Mouse (Mus musculus): ENCODE measurements around the gene Snx18. TPM values are rescaled to one million over a fixed set of nuclear protein-coding genes. Genes with fewer than 3 reads are reported as not detected.

The Snx18 gene
- total RNA-seq, 1 experiment, result 47.5 TPM

GRCm38 (mm10) chr13:113585606-113586005, 32.8 kb downstream of the Snx18 start:
- Histone ChIP-seq H3K4me1 (ENCODE audit: control insufficient read depth in 2 of 2, insufficient read depth in 2 of 2, low read length in 2 of 2, poor library complexity in 1 of 2) (peaks cover 2% of the 10 kb centered on the region in 2 experiments; a peak in 1 of 4 replicates), H3K4me3 (ENCODE audit: insufficient read depth in 1 of 2, low read depth in 1 of 2, low read length in 2 of 2, poor library complexity in 1 of 2, severe bottlenecking in 1 of 2) (no peak overlapping the region), H3K9me3 (ENCODE audit: control insufficient read depth, insufficient read depth, low read depth, low read length) (no peaks in the 10 kb centered on the region), H3K27ac (ENCODE audit: insufficient read depth, low read depth, low read length, poor library complexity, severe bottlenecking) (no peak overlapping the region), H3K36me3 (ENCODE audit: control insufficient read depth, insufficient read depth, low read length, poor library complexity, severe bottlenecking) (peaks cover under 1% of the 10 kb centered on the region), H3K9ac (ENCODE audit: insufficient read depth, low read depth, low read length, poor library complexity, severe bottlenecking) (no peak overlapping the region)
- TF ChIP-seq HCFC1 (IDR thresholded peaks at IDR 0.05; ENCODE audit: borderline replicate concordance, insufficient read depth, low read length) (no peak), ZC3H11A (IDR thresholded peaks at IDR 0.05; ENCODE audit: borderline replicate concordance, low read depth, low read length) (no peak), CHD2 (IDR thresholded peaks at IDR 0.05; ENCODE audit: low read depth, low read length) (no peak), ZNF384 (IDR thresholded peaks at IDR 0.05; ENCODE audit: low read depth, low read length) (no peak), MAFK (IDR thresholded peaks at IDR 0.05; ENCODE audit: insufficient read depth, low read depth, low read length) (no peak)
- in situ Hi-C loops (cut with MboI; ENCODE audit: low sequenced_read_pairs in 2 of 2, unreplicated experiment in 2 of 2), result no loop called here
- no peak for DNase-seq (ENCODE audit: low read depth, low spot score)

- no peak overlapping the region for H3K27ac ChIP-seq (ENCODE audit: insufficient read depth, low read depth, low read length, poor library complexity, severe bottlenecking)
- H3K9ac ChIP-seq (ENCODE audit: insufficient read depth, low read depth, low read length, poor library complexity, severe bottlenecking), result no peak overlapping the region
- no peaks in the 10 kb centered on the region for H3K36me3 ChIP-seq (ENCODE audit: control insufficient read depth, insufficient read depth, low read length, poor library complexity, severe bottlenecking)
- H3K4me3 ChIP-seq (ENCODE audit: insufficient read depth in 1 of 2, low read depth in 1 of 2, low read length in 2 of 2, poor library complexity in 1 of 2, severe bottlenecking in 1 of 2), result peak overlapping the region in 1 of 2 experiments; percentile 4; a peak in 2 of 4 replicates
- DNase-seq (ENCODE audit: low read depth, low spot score), result no peak
- TF ChIP-seq ZNF384 (IDR thresholded peaks at IDR 0.05; ENCODE audit: low read depth, low read length), result no peak
- TF ChIP-seq HCFC1 (IDR thresholded peaks at IDR 0.05; ENCODE audit: borderline replicate concordance, insufficient read depth, low read length), result no peak
- TF ChIP-seq CHD2 (IDR thresholded peaks at IDR 0.05; ENCODE audit: low read depth, low read length), result no peak
- TF ChIP-seq ZC3H11A (IDR thresholded peaks at IDR 0.05; ENCODE audit: borderline replicate concordance, low read depth, low read length), result no peak
- TF ChIP-seq MAFK (IDR thresholded peaks at IDR 0.05; ENCODE audit: insufficient read depth, low read depth, low read length), result no peak
- H3K4me1 ChIP-seq (ENCODE audit: control insufficient read depth in 2 of 2, insufficient read depth in 2 of 2, low read length in 2 of 2, poor library complexity in 1 of 2), result peaks cover 2 to 6% of the 10 kb centered on the region in 2 experiments; a peak in 2 of 4 replicates
- no peaks in the 10 kb centered on the region for H3K9me3 ChIP-seq (ENCODE audit: control insufficient read depth, insufficient read depth, low read depth, low read length)
- in situ Hi-C loops (cut with MboI; ENCODE audit: low sequenced_read_pairs in 2 of 2, unreplicated experiment in 2 of 2), result no loop called here
These were observed 33.9 kb downstream of the Snx18 start for GRCm38 (mm10) chr13:113584431-113584830.

- H3K9ac ChIP-seq (ENCODE audit: insufficient read depth, low read depth, low read length, poor library complexity, severe bottlenecking), result no peak overlapping the region
- no peak for DNase-seq (ENCODE audit: low read depth, low spot score)
- no peak overlapping the region for H3K4me3 ChIP-seq (ENCODE audit: insufficient read depth in 1 of 2, low read depth in 1 of 2, low read length in 2 of 2, poor library complexity in 1 of 2, severe bottlenecking in 1 of 2)
- no peak overlapping the region for H3K27ac ChIP-seq (ENCODE audit: insufficient read depth, low read depth, low read length, poor library complexity, severe bottlenecking)
- H3K4me1 ChIP-seq (ENCODE audit: control insufficient read depth in 2 of 2, insufficient read depth in 2 of 2, low read length in 2 of 2, poor library complexity in 1 of 2), result peaks cover 2 to 6% of the 10 kb centered on the region in 2 experiments; a peak in 2 of 4 replicates
- no peaks in the 10 kb centered on the region for H3K9me3 ChIP-seq (ENCODE audit: control insufficient read depth, insufficient read depth, low read depth, low read length)
- TF ChIP-seq CHD2 (IDR thresholded peaks at IDR 0.05; ENCODE audit: low read depth, low read length) (no peak), ZC3H11A (IDR thresholded peaks at IDR 0.05; ENCODE audit: borderline replicate concordance, low read depth, low read length) (no peak), MAFK (IDR thresholded peaks at IDR 0.05; ENCODE audit: insufficient read depth, low read depth, low read length) (no peak), ZNF384 (IDR thresholded peaks at IDR 0.05; ENCODE audit: low read depth, low read length) (no peak), HCFC1 (IDR thresholded peaks at IDR 0.05; ENCODE audit: borderline replicate concordance, insufficient read depth, low read length) (no peak)
- in situ Hi-C loops (cut with MboI; ENCODE audit: low sequenced_read_pairs in 2 of 2, unreplicated experiment in 2 of 2), result no loop called here
- no peaks in the 10 kb centered on the region for H3K36me3 ChIP-seq (ENCODE audit: control insufficient read depth, insufficient read depth, low read length, poor library complexity, severe bottlenecking)
These were observed 34.8 kb downstream of the Snx18 start for GRCm38 (mm10) chr13:113583563-113583962.

- Histone ChIP-seq H3K9me3 (ENCODE audit: control insufficient read depth, insufficient read depth, low read depth, low read length) (no peaks in the 10 kb centered on the region), H3K4me1 (ENCODE audit: control insufficient read depth in 2 of 2, insufficient read depth in 2 of 2, low read length in 2 of 2, poor library complexity in 1 of 2) (peaks cover 2 to 6% of the 10 kb centered on the region in 2 experiments; a peak in 2 of 4 replicates), H3K4me3 (ENCODE audit: insufficient read depth in 1 of 2, low read depth in 1 of 2, low read length in 2 of 2, poor library complexity in 1 of 2, severe bottlenecking in 1 of 2) (no peak overlapping the region), H3K27ac (ENCODE audit: insufficient read depth, low read depth, low read length, poor library complexity, severe bottlenecking) (no peak overlapping the region), H3K9ac (ENCODE audit: insufficient read depth, low read depth, low read length, poor library complexity, severe bottlenecking) (no peak overlapping the region), H3K36me3 (ENCODE audit: control insufficient read depth, insufficient read depth, low read length, poor library complexity, severe bottlenecking) (no peaks in the 10 kb centered on the region)
- in situ Hi-C loops (cut with MboI; ENCODE audit: low sequenced_read_pairs in 2 of 2, unreplicated experiment in 2 of 2), result no loop called here
- TF ChIP-seq HCFC1 (IDR thresholded peaks at IDR 0.05; ENCODE audit: borderline replicate concordance, insufficient read depth, low read length) (no peak), ZNF384 (IDR thresholded peaks at IDR 0.05; ENCODE audit: low read depth, low read length) (no peak), MAFK (IDR thresholded peaks at IDR 0.05; ENCODE audit: insufficient read depth, low read depth, low read length) (no peak), CHD2 (IDR thresholded peaks at IDR 0.05; ENCODE audit: low read depth, low read length) (no peak), ZC3H11A (IDR thresholded peaks at IDR 0.05; ENCODE audit: borderline replicate concordance, low read depth, low read length) (no peak)
- no peak for DNase-seq (ENCODE audit: low read depth, low spot score)
These were observed 36.3 kb downstream of the Snx18 start for GRCm38 (mm10) chr13:113582024-113582423.

All from ES-E14 (cell line).